Mouse (Mus musculus): ENCODE data around the gene Lrfn4. TPM values are rescaled to one million over a fixed set of nuclear protein-coding genes. Genes with fewer than 3 reads are reported as not detected.
"Not testable (repeated sequence)": the region's sequence is repeated elsewhere in the genome, so short reads cannot be mapped to it uniquely, and the experiment has no call there.

The Lrfn4 gene
- polyA plus RNA-seq, 1 experiment from 2014 or later: 12.6 TPM

DNA sequence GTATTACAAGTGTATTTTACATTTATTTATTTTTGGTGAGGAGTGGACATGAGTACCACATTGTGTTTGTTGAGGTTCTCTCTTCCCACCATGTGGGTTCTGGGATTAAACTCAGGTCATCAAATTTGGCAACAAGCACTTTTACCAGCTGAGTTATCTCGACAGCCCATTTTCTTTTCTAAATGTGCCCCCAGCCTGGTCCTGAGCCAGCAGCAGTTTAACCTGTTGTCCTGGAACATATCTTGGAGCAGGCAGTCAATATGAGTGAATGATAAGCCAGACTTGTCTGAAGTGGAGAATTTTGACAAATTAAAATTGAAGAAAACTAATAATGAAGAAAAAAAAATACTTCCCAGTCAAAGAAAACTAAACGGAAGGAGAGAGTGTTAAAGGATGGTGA lies 19.4 kb downstream of the Lrfn4 start:
- no peaks in the 10 kb centered on the region for H3K9me3 ChIP-seq (ENCODE audit: control insufficient read depth, low read length)
- no peak overlapping the region for H3K4me2 ChIP-seq (replicated peaks; ENCODE audit: low read depth, low read length)
- H3K27ac ChIP-seq (ENCODE audit: low read depth, low read length): no peak overlapping the region
- H3K4me1 ChIP-seq (ENCODE audit: control insufficient read depth, insufficient read depth, low read length): no peaks in the 10 kb centered on the region
- H3K4me3 ChIP-seq (ENCODE audit: low read length): no peak overlapping the region
- no peak overlapping the region for H3K9ac ChIP-seq (ENCODE audit: low read depth, low read length)
- ATAC-seq (ENCODE audit: low FRiP score, low TSS enrichment): no peak
- H3K36me3 ChIP-seq (ENCODE audit: control insufficient read depth, insufficient read depth, low read length): no peaks in the 10 kb centered on the region
- 86% methylated on average over 2 of the region's 2 CpGs for WGBS
- no peaks in the 10 kb centered on the region for H3K27me3 ChIP-seq (ENCODE audit: control insufficient read depth, insufficient read depth, low read length)

DNA sequence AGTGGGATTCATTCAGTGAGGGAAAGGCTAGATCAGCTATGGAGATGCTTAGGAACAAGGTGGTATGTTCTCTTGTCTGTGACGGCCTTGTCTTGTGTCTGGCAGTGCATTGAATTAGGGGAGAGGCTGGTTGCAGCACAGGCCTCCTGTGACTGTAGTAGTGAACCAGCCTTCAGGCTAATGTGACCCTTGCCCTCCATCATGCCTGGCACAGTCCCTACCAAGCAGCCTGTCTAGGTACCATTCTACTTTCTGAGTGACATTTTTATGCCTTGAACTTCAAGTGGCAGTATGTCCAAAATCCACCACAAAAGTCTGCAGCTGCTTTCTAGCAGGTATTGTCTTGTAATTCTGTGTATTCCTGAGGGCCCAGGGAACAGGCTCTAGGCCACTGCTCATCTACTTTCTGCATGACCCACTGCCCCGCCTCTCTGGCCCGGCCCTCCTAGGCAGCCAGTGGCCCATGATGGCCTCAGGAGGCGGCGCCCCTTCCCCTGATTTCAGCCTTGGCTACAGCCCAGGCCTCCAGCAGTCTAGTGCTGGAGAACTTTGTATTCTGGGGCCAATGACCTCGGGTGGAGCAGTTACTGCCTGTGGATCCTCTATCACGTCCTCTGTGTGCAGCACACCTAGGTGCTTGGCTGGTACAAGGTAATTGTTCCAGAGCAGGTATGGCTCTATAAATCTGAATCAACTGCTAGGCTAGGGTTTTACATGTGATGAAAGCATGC lies 21.5 kb downstream of the Lrfn4 start:
- no peak for ATAC-seq (ENCODE audit: low FRiP score, low TSS enrichment)
- peak overlapping the region; percentile 12; the same call in 1 of the 2 replicates for H3K9ac ChIP-seq (ENCODE audit: low read depth, low read length)
- H3K4me2 ChIP-seq (replicated peaks; ENCODE audit: low read depth, low read length): no peak overlapping the region
- H3K4me1 ChIP-seq (ENCODE audit: control insufficient read depth, insufficient read depth, low read length): no peaks in the 10 kb centered on the region
- no peak overlapping the region for H3K27ac ChIP-seq (ENCODE audit: low read depth, low read length)
- no peaks in the 10 kb centered on the region for H3K27me3 ChIP-seq (ENCODE audit: control insufficient read depth, insufficient read depth, low read length)
- no peaks in the 10 kb centered on the region for H3K9me3 ChIP-seq (ENCODE audit: control insufficient read depth, low read length)
- H3K36me3 ChIP-seq (ENCODE audit: control insufficient read depth, insufficient read depth, low read length): no peaks in the 10 kb centered on the region
- no peak overlapping the region for H3K4me3 ChIP-seq (ENCODE audit: low read length)
- 29% methylated on average over 7 of the region's 7 CpGs for WGBS

DNA sequence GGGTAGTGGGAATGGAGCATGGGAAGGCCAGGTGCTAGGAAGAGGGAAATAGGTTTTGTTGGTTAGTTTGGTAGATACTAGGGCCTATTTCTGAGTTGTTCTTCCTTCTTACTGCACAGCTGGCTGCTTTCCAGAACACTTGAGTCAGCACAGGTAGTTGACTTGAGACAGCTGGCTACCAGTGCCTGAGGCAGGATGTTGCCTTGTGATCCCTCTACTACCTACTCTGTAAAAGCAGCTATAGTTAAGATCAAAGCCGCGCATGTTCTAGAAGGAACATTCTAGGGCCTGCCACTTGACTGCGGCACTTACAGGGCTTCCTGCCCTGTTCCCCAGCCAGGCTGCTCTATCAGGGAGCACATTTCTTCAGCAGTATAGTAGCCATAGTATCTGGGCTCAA lies 25.4 kb downstream of the Lrfn4 start:
- H3K27ac ChIP-seq (ENCODE audit: low read depth, low read length): no peak overlapping the region
- H3K36me3 ChIP-seq (ENCODE audit: control insufficient read depth, insufficient read depth, low read length): no peaks in the 10 kb centered on the region
- H3K4me3 ChIP-seq (ENCODE audit: low read length): no peak overlapping the region
- no peak overlapping the region for H3K9ac ChIP-seq (ENCODE audit: low read depth, low read length)
- H3K27me3 ChIP-seq (ENCODE audit: control insufficient read depth, insufficient read depth, low read length): no peaks in the 10 kb centered on the region
- H3K4me1 ChIP-seq (ENCODE audit: control insufficient read depth, insufficient read depth, low read length): no peaks in the 10 kb centered on the region
- ATAC-seq (ENCODE audit: low FRiP score, low TSS enrichment): no peak
- no peak overlapping the region for H3K4me2 ChIP-seq (replicated peaks; ENCODE audit: low read depth, low read length)
- WGBS: 79% methylated on average over 3 of the region's 3 CpGs
- H3K9me3 ChIP-seq (ENCODE audit: control insufficient read depth, low read length): no peaks in the 10 kb centered on the region

DNA sequence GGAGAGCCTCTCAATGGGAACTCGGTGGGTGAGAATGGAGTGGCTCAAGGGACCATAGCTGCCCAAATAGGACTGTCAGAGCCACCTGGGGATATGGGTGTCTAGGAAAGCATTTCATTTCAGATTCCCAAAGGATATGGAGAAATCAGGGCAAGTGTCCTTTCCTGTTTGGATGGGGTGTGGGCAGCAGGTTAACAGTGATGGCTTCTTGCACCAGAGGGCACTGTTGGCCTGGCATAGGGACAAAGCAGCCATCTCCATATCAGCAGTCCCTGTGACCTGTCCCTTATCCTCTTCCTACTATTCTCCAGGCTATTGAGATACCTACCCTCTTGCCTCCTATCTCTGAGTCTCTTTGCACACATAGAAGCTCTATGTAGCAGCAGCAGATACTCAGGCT lies 26.4 kb downstream of the Lrfn4 start:
- Histone ChIP-seq H3K27me3 (ENCODE audit: control insufficient read depth, insufficient read depth, low read length) (no peaks in the 10 kb centered on the region), H3K4me2 (replicated peaks; ENCODE audit: low read depth, low read length) (no peak overlapping the region), H3K27ac (ENCODE audit: low read depth, low read length) (no peak overlapping the region), H3K36me3 (ENCODE audit: control insufficient read depth, insufficient read depth, low read length) (no peaks in the 10 kb centered on the region), H3K4me3 (ENCODE audit: low read length) (no peak overlapping the region), H3K4me1 (ENCODE audit: control insufficient read depth, insufficient read depth, low read length) (no peaks in the 10 kb centered on the region), H3K9me3 (ENCODE audit: control insufficient read depth, low read length) (no peaks in the 10 kb centered on the region), H3K9ac (ENCODE audit: low read depth, low read length) (no peak overlapping the region)
- ATAC-seq (ENCODE audit: low FRiP score, low TSS enrichment): no peak
- WGBS: 79% methylated on average over 1 of the region's 1 CpGs

DNA sequence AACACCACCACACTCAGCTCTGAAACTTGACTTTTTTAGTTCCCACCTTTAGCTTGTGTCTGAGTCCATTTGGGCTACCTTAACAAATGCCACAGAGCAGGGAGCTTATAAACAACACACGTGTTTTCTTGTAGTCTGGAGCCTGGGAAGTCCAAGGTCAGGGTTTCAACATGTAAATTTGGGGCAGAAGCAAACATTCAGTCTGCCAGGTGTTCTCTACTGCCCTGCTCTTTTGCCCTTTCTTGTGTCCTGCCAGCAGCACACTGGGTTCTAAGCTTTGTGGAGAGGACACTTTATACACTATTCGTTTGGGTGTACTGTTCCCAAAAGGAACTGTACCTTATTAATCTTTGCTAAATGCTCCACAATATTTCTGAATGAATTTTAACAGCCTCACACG lies 27.0 kb downstream of the Lrfn4 start:
- Histone ChIP-seq H3K9ac (ENCODE audit: low read depth, low read length) (no peak overlapping the region), H3K4me2 (replicated peaks; ENCODE audit: low read depth, low read length) (no peak overlapping the region), H3K27me3 (ENCODE audit: control insufficient read depth, insufficient read depth, low read length) (no peaks in the 10 kb centered on the region), H3K4me1 (ENCODE audit: control insufficient read depth, insufficient read depth, low read length) (no peaks in the 10 kb centered on the region), H3K27ac (ENCODE audit: low read depth, low read length) (no peak overlapping the region), H3K4me3 (ENCODE audit: low read length) (no peak overlapping the region), H3K9me3 (ENCODE audit: control insufficient read depth, low read length) (no peaks in the 10 kb centered on the region), H3K36me3 (ENCODE audit: control insufficient read depth, insufficient read depth, low read length) (no peaks in the 10 kb centered on the region)
- ATAC-seq (ENCODE audit: low FRiP score, low TSS enrichment): no peak
- 77% methylated on average over 3 of the region's 3 CpGs for WGBS

DNA sequence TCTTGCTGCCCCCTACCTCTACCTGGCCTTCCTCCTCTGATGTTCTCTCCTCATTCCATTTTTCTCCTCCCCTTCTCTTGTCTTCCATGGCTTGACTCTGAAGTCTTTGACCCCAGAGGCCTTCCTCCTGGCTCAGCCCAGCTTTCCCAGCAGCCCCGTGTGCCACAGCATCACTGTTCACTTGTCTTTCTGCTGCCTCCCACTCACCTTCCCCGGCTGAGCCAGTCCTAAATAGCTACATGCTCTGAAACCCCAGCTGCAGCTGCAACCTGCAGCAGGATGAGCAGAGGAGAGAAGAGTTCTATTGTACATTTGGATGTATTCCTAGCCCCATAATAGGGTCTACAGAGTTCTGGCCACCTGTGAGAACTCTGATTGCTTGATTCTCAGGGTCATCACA lies 28.0 kb downstream of the Lrfn4 start:
- H3K9ac ChIP-seq (ENCODE audit: low read depth, low read length): no peak overlapping the region
- no peak overlapping the region for H3K27ac ChIP-seq (ENCODE audit: low read depth, low read length)
- H3K27me3 ChIP-seq (ENCODE audit: control insufficient read depth, insufficient read depth, low read length): no peaks in the 10 kb centered on the region
- 39% methylated on average over 2 of the region's 2 CpGs for WGBS
- no peaks in the 10 kb centered on the region for H3K9me3 ChIP-seq (ENCODE audit: control insufficient read depth, low read length)
- no peaks in the 10 kb centered on the region for H3K36me3 ChIP-seq (ENCODE audit: control insufficient read depth, insufficient read depth, low read length)
- no peak overlapping the region for H3K4me3 ChIP-seq (ENCODE audit: low read length)
- no peak overlapping the region for H3K4me2 ChIP-seq (replicated peaks; ENCODE audit: low read depth, low read length)
- no peaks in the 10 kb centered on the region for H3K4me1 ChIP-seq (ENCODE audit: control insufficient read depth, insufficient read depth, low read length)
- no peak for ATAC-seq (ENCODE audit: low FRiP score, low TSS enrichment)

DNA sequence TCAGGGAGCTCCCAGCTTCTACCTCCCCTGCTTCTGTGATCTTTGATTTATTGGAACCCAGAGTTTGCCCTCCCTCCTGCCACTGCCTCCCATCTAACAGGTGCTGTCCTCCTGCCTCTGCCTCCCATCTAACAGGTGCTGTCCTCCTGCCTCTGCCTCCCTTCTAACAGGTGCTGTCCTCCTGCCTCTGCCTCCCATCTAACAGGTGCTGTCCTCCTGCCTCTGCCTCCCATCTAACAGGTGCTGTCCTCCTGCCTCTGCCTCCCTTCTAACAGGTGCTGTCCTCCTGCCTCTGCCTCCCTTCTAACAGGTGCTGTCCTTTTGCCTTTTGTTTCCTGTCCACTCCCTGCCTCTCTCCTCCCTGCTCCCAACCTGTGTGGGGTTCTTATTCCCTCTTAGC lies 28.7 kb downstream of the Lrfn4 start:
- H3K4me1 ChIP-seq (ENCODE audit: control insufficient read depth, insufficient read depth, low read length); H3K4me2 ChIP-seq (replicated peaks; ENCODE audit: low read depth, low read length); H3K4me3 ChIP-seq (ENCODE audit: low read length); H3K9ac ChIP-seq (ENCODE audit: low read depth, low read length); H3K9me3 ChIP-seq (ENCODE audit: control insufficient read depth, low read length); H3K27ac ChIP-seq (ENCODE audit: low read depth, low read length); H3K36me3 ChIP-seq (ENCODE audit: control insufficient read depth, insufficient read depth, low read length); ATAC-seq (ENCODE audit: low FRiP score, low TSS enrichment); H3K27me3 ChIP-seq (ENCODE audit: control insufficient read depth, insufficient read depth, low read length): not testable (repeated sequence)

DNA sequence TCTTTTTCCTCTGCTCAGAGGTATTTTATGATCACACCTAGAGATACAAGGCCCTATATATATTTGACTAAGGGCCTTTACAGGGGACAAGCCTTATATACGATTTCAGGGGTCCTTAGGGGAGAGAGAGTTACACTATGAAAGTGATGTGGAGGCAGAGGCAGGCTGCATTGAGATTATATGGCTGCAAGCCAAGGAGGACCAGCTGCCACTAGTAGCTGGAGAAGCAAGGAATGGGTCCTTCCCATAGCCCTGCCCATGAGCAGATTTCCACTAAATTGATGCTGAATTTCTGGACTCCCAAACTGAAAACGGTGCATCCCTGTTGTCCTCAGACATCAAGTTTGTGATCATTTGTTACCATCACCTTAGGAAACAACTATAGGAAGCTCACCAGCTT lies 31.6 kb downstream of the Lrfn4 start:
- H3K4me3 ChIP-seq (ENCODE audit: low read length): no peak overlapping the region
- no peaks in the 10 kb centered on the region for H3K4me1 ChIP-seq (ENCODE audit: control insufficient read depth, insufficient read depth, low read length)
- no peaks in the 10 kb centered on the region for H3K9me3 ChIP-seq (ENCODE audit: control insufficient read depth, low read length)
- H3K27me3 ChIP-seq (ENCODE audit: control insufficient read depth, insufficient read depth, low read length): no peaks in the 10 kb centered on the region
- WGBS: 73% methylated on average over 2 of the region's 2 CpGs
- H3K9ac ChIP-seq (ENCODE audit: low read depth, low read length): no peak overlapping the region
- no peak for ATAC-seq (ENCODE audit: low FRiP score, low TSS enrichment)
- no peaks in the 10 kb centered on the region for H3K36me3 ChIP-seq (ENCODE audit: control insufficient read depth, insufficient read depth, low read length)
- H3K4me2 ChIP-seq (replicated peaks; ENCODE audit: low read depth, low read length): no peak overlapping the region
- H3K27ac ChIP-seq (ENCODE audit: low read depth, low read length): no peak overlapping the region

DNA sequence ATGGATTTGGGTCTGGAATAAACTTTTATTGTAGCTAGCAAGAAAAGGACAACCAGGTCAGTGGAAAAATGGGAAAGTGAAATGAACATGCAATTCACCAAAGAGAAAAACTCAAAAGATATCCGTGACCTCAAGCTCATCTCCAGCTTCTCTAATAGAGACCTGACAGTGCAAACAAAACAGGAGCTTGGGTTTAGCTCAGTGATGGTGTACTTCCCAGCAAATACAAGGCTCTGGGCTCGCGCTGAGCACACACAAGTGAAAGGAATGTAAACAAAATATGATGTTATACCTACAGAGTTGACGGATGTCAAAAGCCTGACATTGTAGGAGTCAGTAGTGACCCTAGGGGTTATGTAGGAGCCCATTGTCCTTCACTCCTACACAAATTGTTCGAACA lies 36.2 kb downstream of the Lrfn4 start:
- WGBS: 79% methylated on average over 5 of the region's 5 CpGs
- no peak overlapping the region for H3K4me2 ChIP-seq (replicated peaks; ENCODE audit: low read depth, low read length)
- no peaks in the 10 kb centered on the region for H3K27me3 ChIP-seq (ENCODE audit: control insufficient read depth, insufficient read depth, low read length)
- no peak for ATAC-seq (ENCODE audit: low FRiP score, low TSS enrichment)
- H3K9ac ChIP-seq (ENCODE audit: low read depth, low read length): no peak overlapping the region
- no peaks in the 10 kb centered on the region for H3K4me1 ChIP-seq (ENCODE audit: control insufficient read depth, insufficient read depth, low read length)
- H3K9me3 ChIP-seq (ENCODE audit: control insufficient read depth, low read length): no peaks in the 10 kb centered on the region
- no peaks in the 10 kb centered on the region for H3K36me3 ChIP-seq (ENCODE audit: control insufficient read depth, insufficient read depth, low read length)
- no peak overlapping the region for H3K27ac ChIP-seq (ENCODE audit: low read depth, low read length)
- H3K4me3 ChIP-seq (ENCODE audit: low read length): no peak overlapping the region
